Mouse (Mus musculus) thymus, postnatal 25 days (tissue): ENCODE data around the gene Gjb1.

Experiments
- DNase-seq: peaks from one replicate; pipeline ENCODE4 v3.0.0; 2022

Gene Gjb1

GRCm38 (mm10) chrX:101418946-101419724 lies 43.0 kb downstream of the Gjb1 start:
- DNase-seq: peak; percentile 52

GRCm38 (mm10) chrX:101419725-101420699 lies 43.8 kb downstream of the Gjb1 start:
- DNase-seq: peak; percentile 88

GRCm38 (mm10) chrX:101420700-101421095 lies 44.5 kb downstream of the Gjb1 start, which contains the start of gene Zmym3:
Zmym3 (minus strand) TSS chrX:101420849.
- no peak for DNase-seq

- DNase-seq: no peak
Observed at GRCm38 (mm10) chrX:101423462-101423861, 47.3 kb downstream of the Gjb1 start.

- peak; percentile 24 for DNase-seq
Observed at GRCm38 (mm10) chrX:101427774-101428173, 51.6 kb downstream of the Gjb1 start.

GRCm38 (mm10) chrX:101428785-101429141 lies 52.6 kb downstream of the Gjb1 start:
- no peak for DNase-seq

- DNase-seq: peak; percentile 83
Observed at GRCm38 (mm10) chrX:101429142-101429949, 53.2 kb downstream of the Gjb1 start, which contains the start of gene Nono. Nono (plus strand) TSS chrX:101429318.

GRCm38 (mm10) chrX:101429976-101430375 lies 53.8 kb downstream of the Gjb1 start:
- no peak for DNase-seq
